Mouse (Mus musculus) lung, adult 2 months (tissue): ENCODE data around the gene Siah1a.

ENCODE experiments used
- CTCF ChIP-seq: fragments of 200-500 bp; IDR thresholded peaks from 2 replicates; pipeline ENCODE4 v1.5.1; 2011; ENCODE audit warnings: mild to moderate bottlenecking, low read length, control low read depth; ENCODE audit not compliant: insufficient read depth
- POLR2A ChIP-seq: fragments of 200-500 bp; IDR thresholded peaks from 2 replicates; pipeline ENCODE4 v1.6.1; 2011; ENCODE audit warnings: low read depth, mild to moderate bottlenecking, control low read depth, low read length, borderline replicate concordance; ENCODE audit errors: extremely low read depth

GRCm38 (mm10) chr8:86740899-86741298, 4.8 kb downstream of the Siah1a start:
- TF ChIP-seq CTCF (no peak), POLR2A (no peak)
